Mouse (Mus musculus): ENCODE measurements around the gene Immp2l.

- TF ChIP-seq CTCF (IDR thresholded peaks at IDR 0.05; ENCODE audit: low read depth, low read length) (no peak), TAL1 (conservative IDR thresholded peaks at IDR 0.05; ENCODE audit: low read depth, low read length) (no peak), GATA1 (IDR thresholded peaks at IDR 0.05; ENCODE audit: borderline replicate concordance, low read length) (no peak)
Observed at GRCm38 (mm10) chr12:40991647-40992046, 32.2 kb upstream of the Immp2l start.
